Mouse (Mus musculus) cerebellum, adult 2 months (tissue): Measurements from ENCODE around the gene Cyb5rl. TPM values are rescaled to one million over a fixed set of nuclear protein-coding genes. Genes with fewer than 3 reads are reported as not detected.
A peak's percentile ranks its signal among the peaks of the same experiment; 100 is the strongest.

ENCODE experiments used
- DNase-seq, 2 experiments: peaks; one replicate each; pipeline ENCODE4 v3.0.0; 2021
- H3K27ac ChIP-seq: fragments of 200-500 bp; 2 replicates; pipeline ENCODE4 v1.5.1; 2012; ENCODE audit warnings: low read length, control low read depth, inconsistent platforms; ENCODE audit not compliant: insufficient read depth
- H3K27me3 ChIP-seq: fragments of 200-500 bp; 2 replicates; pipeline ENCODE4 v1.6.1; 2012; ENCODE audit warnings: inconsistent platforms, mild to moderate bottlenecking, low read length, moderate library complexity; ENCODE audit not compliant: control insufficient read depth, insufficient read depth
- H3K4me1 ChIP-seq: fragments of 200-500 bp; 2 replicates; pipeline ENCODE4 v1.6.1; 2011; ENCODE audit warnings: low read length; ENCODE audit not compliant: control insufficient read depth, insufficient read depth
- H3K4me3 ChIP-seq: fragments of 200-500 bp; replicated peaks from 2 replicates; pipeline ENCODE3; 2011; ENCODE audit warnings: mild to moderate bottlenecking, low read depth, low read length, control low read depth; ENCODE audit not compliant: insufficient read depth
- CTCF ChIP-seq: fragments of 200-500 bp; IDR thresholded peaks from 2 replicates; pipeline ENCODE4 v1.5.1; 2011; ENCODE audit warnings: low read depth, mild to moderate bottlenecking, control low read depth, low read length, moderate library complexity, borderline replicate concordance; ENCODE audit not compliant: insufficient read depth
- POLR2A ChIP-seq: fragments of 200-500 bp; IDR thresholded peaks from 2 replicates; pipeline ENCODE4 v1.6.1; 2011; ENCODE audit warnings: low read length, control low read depth, borderline replicate concordance; ENCODE audit not compliant: insufficient read depth
- WGBS: fragments of 180-500 bp; shearing (Covaris S2); methylation state at CpG from one replicate; pipeline ENCODE4 v1.1.7; 2018; 5-methylcytosine and 5-hydroxymethylcytosine counted together
- polyA plus RNA-seq: library from polyadenylated mRNA; depleted of rRNA; stranded (reverse); fragments of >200 nt; gene quantifications from 2 replicates; pipeline ENCODE4 v1.2.3, GENCODE M21; 2012

Cyb5rl gene
- polyA plus RNA-seq, 1 experiment, result 5.7 TPM

DNA sequence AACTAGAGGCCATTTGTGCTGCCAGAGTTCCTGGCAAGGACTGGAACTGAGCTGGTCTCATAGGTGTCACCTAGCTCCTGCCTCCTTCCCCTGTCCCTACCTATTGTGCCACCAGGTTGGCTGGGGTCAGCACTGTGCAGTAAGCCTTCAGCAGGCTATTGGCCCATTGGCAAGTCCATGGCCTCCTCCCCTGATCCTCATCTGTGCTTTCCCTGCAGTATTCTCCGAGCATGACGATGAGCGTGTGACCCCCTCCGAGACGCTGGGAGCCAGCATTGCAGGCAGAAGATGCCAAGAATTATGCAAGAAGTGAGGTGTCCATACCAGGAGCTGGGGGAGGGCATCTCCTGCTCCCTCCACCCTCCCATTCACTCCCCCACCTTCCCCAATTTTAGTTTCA lies 19.0 kb upstream of the Cyb5rl start:
- H3K4me1 ChIP-seq, result peaks cover 37% of the 10 kb centered on the region
- peak; percentile 45 to 52 for DNase-seq
- 27% methylated on average over 5 of the region's 5 CpGs for WGBS
- TF ChIP-seq CTCF (no peak), POLR2A (no peak)
- H3K4me3 ChIP-seq, result no peak overlapping the region
- H3K27ac ChIP-seq, result no peak overlapping the region
- H3K27me3 ChIP-seq, result no peaks in the 10 kb centered on the region

- Histone ChIP-seq H3K4me3 (no peak overlapping the region), H3K27me3 (no peaks in the 10 kb centered on the region), H3K4me1 (peaks cover 42% of the 10 kb centered on the region), H3K27ac (peak overlapping the region; percentile 59)
- TF ChIP-seq CTCF, result no peak
- DNase-seq, result peak; percentile 92 to 94
- 10% methylated on average over 11 of the region's 11 CpGs for WGBS
Measured at GRCm38 (mm10) chr4:107048568-107049162, 18.1 kb upstream of the Cyb5rl start.

GRCm38 (mm10) chr4:107051889-107052288 lies 14.9 kb upstream of the Cyb5rl start:
- 50% methylated on average over 4 of the region's 4 CpGs for WGBS
- Histone ChIP-seq H3K4me3 (no peak overlapping the region), H3K27ac (no peak overlapping the region), H3K4me1 (peaks cover 30% of the 10 kb centered on the region), H3K27me3 (no peaks in the 10 kb centered on the region)
- TF ChIP-seq POLR2A (no peak), CTCF (no peak)
- no peak for DNase-seq

DNA sequence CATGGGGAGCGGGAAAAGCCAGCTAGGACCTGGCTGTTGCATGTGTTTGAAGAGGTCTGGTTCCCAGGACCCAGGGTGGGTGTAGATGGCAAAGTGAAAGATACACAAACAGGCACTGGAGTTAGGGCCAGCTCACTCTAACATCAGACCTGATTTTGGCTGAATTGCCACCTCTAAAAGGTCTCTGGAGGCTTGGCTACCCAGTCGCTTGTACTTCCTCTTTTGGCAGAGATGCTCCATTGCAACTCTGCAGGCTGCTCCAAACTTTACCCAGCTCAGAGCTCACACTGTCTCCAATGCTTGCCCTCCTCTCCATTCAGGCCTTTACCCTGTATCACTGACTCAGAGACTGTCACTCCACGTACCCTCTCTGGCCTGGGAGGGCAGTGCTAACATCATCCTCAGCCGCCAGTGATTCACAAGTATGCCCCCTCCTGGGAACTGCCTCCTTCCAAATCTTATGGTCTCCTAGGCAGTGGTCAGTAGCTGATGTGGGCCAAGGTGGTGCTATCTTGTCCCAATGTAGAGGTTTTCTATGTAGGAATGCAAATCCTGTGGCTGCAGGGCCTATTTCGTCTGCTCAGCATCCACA lies 13.7 kb upstream of the Cyb5rl start:
- H3K27ac ChIP-seq, result no peak overlapping the region
- 41% methylated on average over 5 of the region's 5 CpGs for WGBS
- no peak overlapping the region for H3K4me3 ChIP-seq
- TF ChIP-seq POLR2A (no peak), CTCF (no peak)
- no peaks in the 10 kb centered on the region for H3K27me3 ChIP-seq
- peaks cover 21% of the 10 kb centered on the region for H3K4me1 ChIP-seq
- DNase-seq, result peak in 1 of 2 experiments; percentile 40

- H3K4me1 ChIP-seq, result peaks cover 12% of the 10 kb centered on the region
- DNase-seq, result no peak
- H3K27me3 ChIP-seq, result no peaks in the 10 kb centered on the region
- 50% methylated on average over 3 of the region's 3 CpGs for WGBS
- H3K4me3 ChIP-seq, result no peak overlapping the region
- TF ChIP-seq CTCF (no peak), POLR2A (no peak)
- H3K27ac ChIP-seq, result no peak overlapping the region
Measured at GRCm38 (mm10) chr4:107056088-107056487, 10.7 kb upstream of the Cyb5rl start.

- no peaks in the 10 kb centered on the region for H3K27me3 ChIP-seq
Measured at GRCm38 (mm10) chr4:107058346-107058745, 8.4 kb upstream of the Cyb5rl start.

GRCm38 (mm10) chr4:107058781-107059180 lies 8.0 kb upstream of the Cyb5rl start:
- WGBS, result 85% methylated on average over 6 of the region's 6 CpGs
- H3K4me3 ChIP-seq, result no peak overlapping the region
- TF ChIP-seq POLR2A (no peak), CTCF (no peak)
- H3K27ac ChIP-seq, result no peak overlapping the region
- no peaks in the 10 kb centered on the region for H3K4me1 ChIP-seq
- no peaks in the 10 kb centered on the region for H3K27me3 ChIP-seq
- no peak for DNase-seq

More at GRCm38 (mm10) chr4:107058346-107058745, 8.4 kb upstream of the Cyb5rl start:
- Histone ChIP-seq H3K27ac (no peak overlapping the region), H3K4me3 (no peak overlapping the region), H3K4me1 (no peaks in the 10 kb centered on the region; the same call in 1 of the 2 replicates)
- WGBS, result 87% methylated on average over 5 of the region's 5 CpGs
- DNase-seq, result no peak
- no peak for TF ChIP-seq POLR2A
- TF ChIP-seq CTCF, result no peak

DNA sequence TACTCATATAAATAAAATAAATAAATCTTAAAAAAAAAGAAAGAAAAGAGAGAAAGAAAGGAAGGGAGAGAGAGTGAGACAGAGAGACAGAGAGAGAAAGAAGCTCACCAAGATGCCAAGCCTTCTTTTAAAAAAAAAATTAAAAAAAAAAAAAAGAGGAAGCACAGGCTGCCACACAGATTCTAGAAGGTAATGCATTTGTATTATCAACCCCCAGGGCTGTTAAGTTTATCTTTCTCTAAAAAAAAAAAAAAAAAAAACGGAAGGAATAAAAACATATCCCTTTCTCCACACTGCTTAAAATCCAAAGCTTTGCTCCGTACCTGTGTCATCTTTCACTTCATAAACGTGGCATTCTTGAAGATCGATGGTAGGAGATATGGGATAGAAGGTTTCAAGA lies 5.2 kb upstream of the Cyb5rl start:
- H3K4me3 ChIP-seq, result no peak overlapping the region
- H3K27me3 ChIP-seq, result no peaks in the 10 kb centered on the region
- no peak overlapping the region for H3K27ac ChIP-seq
- TF ChIP-seq CTCF, result no peak
- no peak for TF ChIP-seq POLR2A
- WGBS, result 95% methylated on average over 4 of the region's 4 CpGs
- no peak for DNase-seq
- peaks cover 6% of the 10 kb centered on the region; the same call in 1 of the 2 replicates for H3K4me1 ChIP-seq
